Mouse (Mus musculus): ENCODE measurements around the gene Cd248. TPM values are rescaled to one million over a fixed set of nuclear protein-coding genes. Genes with fewer than 3 reads are reported as not detected.
A peak's percentile ranks its signal among the peaks of the same experiment; 100 is the strongest.

The Cd248 gene
- total and polyA plus RNA-seq, 2 experiments from 2014 or later = 12.5 to 16.4 TPM

GRCm38 (mm10) chr19:5052166-5052822 is 15.6 kb upstream of the Cd248 start:
- H3K4me1 ChIP-seq (ENCODE audit: insufficient read depth, low read length) = peaks cover 5% of the 10 kb centered on the region
- H3K36me3 ChIP-seq (ENCODE audit: insufficient read depth, low read length) = peaks cover 16% of the 10 kb centered on the region; the same call in 1 of the 2 replicates
- DNase-seq (ENCODE audit: low spot score) (no peak), ATAC-seq (no peak)
- WGBS = 35% methylated on average over 25 of the region's 25 CpGs
- H3K27me3 ChIP-seq (ENCODE audit: insufficient read depth, low read length) = peaks cover 5% of the 10 kb centered on the region; the same call in 1 of the 2 replicates
- no peaks in the 10 kb centered on the region for H3K9me3 ChIP-seq (ENCODE audit: low read length)
- 0 out of 2 replicates have a peak overlapping the region, but pooled peaks have one; percentile 3 for H3K4me2 ChIP-seq (ENCODE audit: low read depth, low read length)
- H3K4me3 ChIP-seq (ENCODE audit: low read length) = no peak overlapping the region
- no peak for TF ChIP-seq CTCF (IDR thresholded peaks at IDR 0.05; ENCODE audit: low read depth)
- no peak overlapping the region for H3K27ac ChIP-seq
- H3K9ac ChIP-seq (replicated peaks; ENCODE audit: low read length) = no peak overlapping the region

- Histone ChIP-seq H3K27ac (no peak overlapping the region), H3K9ac (replicated peaks; ENCODE audit: low read length) (no peak overlapping the region), H3K27me3 (ENCODE audit: insufficient read depth, low read length) (peaks cover 5% of the 10 kb centered on the region; the same call in 1 of the 2 replicates), H3K4me2 (ENCODE audit: low read depth, low read length) (no peak overlapping the region), H3K36me3 (ENCODE audit: insufficient read depth, low read length) (peaks cover 12% of the 10 kb centered on the region; the same call in 1 of the 2 replicates), H3K4me1 (ENCODE audit: insufficient read depth, low read length) (peaks cover 5% of the 10 kb centered on the region), H3K9me3 (ENCODE audit: low read length) (no peaks in the 10 kb centered on the region), H3K4me3 (ENCODE audit: low read length) (no peak overlapping the region)
- WGBS = 51% methylated on average over 17 of the region's 17 CpGs
- no peak for TF ChIP-seq CTCF (IDR thresholded peaks at IDR 0.05; ENCODE audit: low read depth)
- DNase-seq (ENCODE audit: low spot score) (no peak), ATAC-seq (no peak)
These were observed 15.0 kb upstream of the Cd248 start for GRCm38 (mm10) chr19:5052853-5053252.

GRCm38 (mm10) chr19:5053909-5054308 is 14.0 kb upstream of the Cd248 start:
- H3K27me3 ChIP-seq (ENCODE audit: insufficient read depth, low read length) = peaks cover 5% of the 10 kb centered on the region; the same call in 1 of the 2 replicates
- WGBS = 18% methylated on average over 9 of the region's 9 CpGs
- H3K4me3 ChIP-seq (ENCODE audit: low read length) = no peak overlapping the region

GRCm38 (mm10) chr19:5056251-5056650 is 11.6 kb upstream of the Cd248 start:
- Histone ChIP-seq H3K27ac (no peak overlapping the region), H3K9me3 (ENCODE audit: low read length) (no peaks in the 10 kb centered on the region), H3K4me2 (ENCODE audit: low read depth, low read length) (no peak overlapping the region), H3K27me3 (ENCODE audit: insufficient read depth, low read length) (peaks cover 5% of the 10 kb centered on the region; the same call in 1 of the 2 replicates), H3K4me3 (ENCODE audit: low read length) (no peak overlapping the region), H3K9ac (replicated peaks; ENCODE audit: low read length) (no peak overlapping the region), H3K4me1 (ENCODE audit: insufficient read depth, low read length) (no peaks in the 10 kb centered on the region; the same call in 1 of the 2 replicates), H3K36me3 (ENCODE audit: insufficient read depth, low read length) (no peaks in the 10 kb centered on the region)
- ATAC-seq = peak; percentile 34; the same call in 1 of the 2 replicates
- 12% methylated on average over 6 of the region's 6 CpGs for WGBS
- TF ChIP-seq CTCF (IDR thresholded peaks at IDR 0.05; ENCODE audit: low read depth) = peak; percentile 80
- peak; percentile 80 for DNase-seq (ENCODE audit: low spot score)

More at GRCm38 (mm10) chr19:5053909-5054308, 14.0 kb upstream of the Cd248 start:
- DNase-seq (ENCODE audit: low spot score) (peak; percentile 45), ATAC-seq (no peak)
- peaks cover 5% of the 10 kb centered on the region for H3K4me1 ChIP-seq (ENCODE audit: insufficient read depth, low read length)
- H3K4me2 ChIP-seq (ENCODE audit: low read depth, low read length) = no peak overlapping the region
- 0 out of 2 replicates have a peak, but pooled peaks cover 5% of the 10 kb centered on the region for H3K36me3 ChIP-seq (ENCODE audit: insufficient read depth, low read length)
- H3K9ac ChIP-seq (replicated peaks; ENCODE audit: low read length) = no peak overlapping the region
- no peak overlapping the region for H3K27ac ChIP-seq
- H3K9me3 ChIP-seq (ENCODE audit: low read length) = no peaks in the 10 kb centered on the region
- peak; percentile 81 for TF ChIP-seq CTCF (IDR thresholded peaks at IDR 0.05; ENCODE audit: low read depth)

GRCm38 (mm10) chr19:5057876-5058775 is 9.8 kb upstream of the Cd248 start:
- H3K9ac ChIP-seq (replicated peaks; ENCODE audit: low read length) = no peak overlapping the region
- 25% methylated on average over 16 of the region's 16 CpGs for WGBS
- no peaks in the 10 kb centered on the region for H3K27me3 ChIP-seq (ENCODE audit: insufficient read depth, low read length)
- H3K36me3 ChIP-seq (ENCODE audit: insufficient read depth, low read length) = no peaks in the 10 kb centered on the region
- no peak for DNase-seq (ENCODE audit: low spot score)
- no peak overlapping the region for H3K4me3 ChIP-seq (ENCODE audit: low read length)
- H3K4me1 ChIP-seq (ENCODE audit: insufficient read depth, low read length) = no peaks in the 10 kb centered on the region; the same call in 1 of the 2 replicates
- no peak overlapping the region for H3K27ac ChIP-seq
- no peak overlapping the region for H3K4me2 ChIP-seq (ENCODE audit: low read depth, low read length)
- no peaks in the 10 kb centered on the region for H3K9me3 ChIP-seq (ENCODE audit: low read length)
- TF ChIP-seq CTCF (IDR thresholded peaks at IDR 0.05; ENCODE audit: low read depth) = no peak
- ATAC-seq = no peak

GRCm38 (mm10) chr19:5058801-5059771 is 8.8 kb upstream of the Cd248 start:
- no peaks in the 10 kb centered on the region for H3K27me3 ChIP-seq (ENCODE audit: insufficient read depth, low read length)
- TF ChIP-seq CTCF (IDR thresholded peaks at IDR 0.05; ENCODE audit: low read depth) = no peak
- no peak overlapping the region for H3K27ac ChIP-seq
- WGBS = 17% methylated on average over 10 of the region's 10 CpGs
- H3K4me3 ChIP-seq (ENCODE audit: low read length) = no peak overlapping the region
- no peaks in the 10 kb centered on the region; the same call in 1 of the 2 replicates for H3K4me1 ChIP-seq (ENCODE audit: insufficient read depth, low read length)
- ATAC-seq (peak; percentile 37; the same call in 1 of the 2 replicates), DNase-seq (ENCODE audit: low spot score) (no peak)
- H3K4me2 ChIP-seq (ENCODE audit: low read depth, low read length) = no peak overlapping the region
- H3K36me3 ChIP-seq (ENCODE audit: insufficient read depth, low read length) = no peaks in the 10 kb centered on the region
- no peaks in the 10 kb centered on the region for H3K9me3 ChIP-seq (ENCODE audit: low read length)
- no peak overlapping the region for H3K9ac ChIP-seq (replicated peaks; ENCODE audit: low read length)
